8 mouse cellular contexts compared by ENCODE assay signal in the genomic region with DNA sequence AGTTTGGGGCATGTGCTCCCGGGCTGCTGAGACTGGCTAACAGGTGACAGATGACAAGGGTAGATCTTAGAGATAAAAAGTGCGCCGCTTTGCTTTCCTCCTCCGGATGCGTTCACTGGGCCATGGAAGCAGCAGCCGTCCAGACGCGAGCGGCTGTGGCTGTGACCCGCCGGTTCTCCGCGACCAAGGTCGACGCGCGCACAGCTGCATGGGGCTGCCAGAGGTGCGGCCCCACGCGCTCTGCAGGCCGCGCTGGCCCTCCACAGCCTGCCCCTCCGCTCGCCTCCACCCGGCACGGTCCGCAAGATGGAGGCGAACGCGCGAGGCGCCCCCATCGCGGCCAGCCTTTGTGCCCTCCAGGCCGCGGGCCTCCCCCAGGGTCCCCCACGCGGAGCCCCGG. TPM values are rescaled to one million over a fixed set of nuclear protein-coding genes. Genes with fewer than 3 reads are reported as not detected.
A peak's percentile ranks its signal among the peaks of the same experiment; 100 is the strongest.
DNase-seq lines count a peak whose midpoint lies in the region; ATAC-seq and TF ChIP-seq lines count a peak whose summit lies in the region.

No protein-coding gene starts in this region.

- H3K4me1 ChIP-seq in hindbrain, embryonic 14.5 days (replicated peaks; ENCODE audit: control insufficient read depth, insufficient read depth, low read length): peaks cover 22% of the 10 kb centered on the region
- peaks cover 33% of the 10 kb centered on the region for H3K4me1 ChIP-seq in lung, embryonic 15.5 days

- no peak for TF ChIP-seq CTCF in gastrocnemius, adult 2 months (IDR thresholded peaks at IDR 0.05)

- H3K9me3 ChIP-seq in hindbrain, embryonic 14.5 days (ENCODE audit: control insufficient read depth, low read length): no peaks in the 10 kb centered on the region
- no peaks in the 10 kb centered on the region for H3K9me3 ChIP-seq in lung, embryonic 15.5 days

- under 1% methylated on average over 34 of the region's 39 CpGs for WGBS in hindbrain, embryonic 14.5 days
- under 1% methylated on average over 24 of the region's 39 CpGs for WGBS in lung, embryonic 15.5 days

- peak overlapping the region; percentile 100 for H3K4me3 ChIP-seq in gastrocnemius, adult 2 months
- peak overlapping the region; percentile 81 for H3K4me3 ChIP-seq in hindbrain, embryonic 14.5 days (replicated peaks; ENCODE audit: low read length)
- peak overlapping the region; percentile 89 for H3K4me3 ChIP-seq in lung, embryonic 15.5 days

- no peaks in the 10 kb centered on the region for H3K27me3 ChIP-seq in hindbrain, embryonic 14.5 days (ENCODE audit: control insufficient read depth, insufficient read depth, low read length)
- no peaks in the 10 kb centered on the region for H3K27me3 ChIP-seq in lung, embryonic 15.5 days

- H3K36me3 ChIP-seq in hindbrain, embryonic 14.5 days (replicated peaks; ENCODE audit: control insufficient read depth, insufficient read depth): peaks cover 9% of the 10 kb centered on the region; the same call in 1 of the 2 replicates
- H3K36me3 ChIP-seq in lung, embryonic 15.5 days: no peaks in the 10 kb centered on the region

- peak; percentile 65 for DNase-seq in gastrocnemius, adult 2 months
- no peak for DNase-seq in gastrocnemius, adult 8-10 months (ENCODE audit: low spot score in 2 of 2)
- DNase-seq in thymus, postnatal 10 days (ENCODE audit: low spot score in 2 of 2): peak; percentile 39 to 40
- no peak for DNase-seq in thymus, postnatal 25 days
- DNase-seq in hindbrain, embryonic 14.5 days (ENCODE audit: low spot score): peak; percentile 47
- DNase-seq in thymus, postnatal 14 days: peak; percentile 60
- DNase-seq in urinary bladder, adult 18-20 months (ENCODE audit: low spot score in 2 of 2): no peak

- intact Hi-C loops in gastrocnemius, adult 2 months (cut with DNase I): loop anchor here (5.0 kb wide), 3 partner anchors 47 to 493 kb away; a partner anchor contains a TSS

- peak overlapping the region; percentile 97 for H3K4me2 ChIP-seq in hindbrain, embryonic 14.5 days (replicated peaks)
- H3K4me2 ChIP-seq in lung, embryonic 15.5 days: peak overlapping the region; percentile 93

- peak overlapping the region; percentile 96 for H3K9ac ChIP-seq in hindbrain, embryonic 14.5 days
- peak overlapping the region; percentile 95 for H3K9ac ChIP-seq in lung, embryonic 15.5 days

- peak overlapping the region; percentile 97 for H3K27ac ChIP-seq in gastrocnemius, adult 2 months
- peak overlapping the region; percentile 91 for H3K27ac ChIP-seq in hindbrain, embryonic 14.5 days
- H3K27ac ChIP-seq in lung, embryonic 15.5 days: peak overlapping the region; percentile 93

- ATAC-seq in hindbrain, embryonic 14.5 days (ENCODE audit: low FRiP score): peak; percentile 68
- ATAC-seq in lung, embryonic 15.5 days (ENCODE audit: borderline replicate concordance, extremely low read depth, low FRiP score, low TSS enrichment): peak; percentile 62

RNA-seq across cellular contexts. Expression of a gene that starts 0.4 kb away (rescaled TPM):
- 10 to 100 TPM; 30.8 to 36.1 TPM for total RNA-seq in gastrocnemius, adult 2 months (2021)
- total RNA-seq in gastrocnemius, adult 8-10 months (2022): 10 to 100 TPM; 32.7 to 36.1 (median 33.8) TPM
- 28.7 and 29.6 TPM in 2 replicates for polyA plus RNA-seq in hindbrain, embryonic 14.5 days (2014; fragmentation: Nextera tagmentation; extraction: Ambion mirVana)
- 34.8 and 37.6 TPM in 2 replicates for polyA plus RNA-seq in lung, embryonic 15.5 days (2015; fragmentation: Nextera tagmentation; extraction: Ambion mirVana)

RNA-seq across cellular contexts. Expression of a gene that starts 47.6 kb away (rescaled TPM):
- 10 to 100 TPM; 88.6 to 95.4 TPM for total RNA-seq in gastrocnemius, adult 2 months (2021)
- 10 to 100 TPM; 84.0 to 90.6 (median 85.6) TPM for total RNA-seq in gastrocnemius, adult 8-10 months (2022)
- 284 and 292 TPM in 2 replicates for polyA plus RNA-seq in hindbrain, embryonic 14.5 days (2014; fragmentation: Nextera tagmentation; extraction: Ambion mirVana)
- 274 and 283 TPM in 2 replicates for polyA plus RNA-seq in lung, embryonic 15.5 days (2015; fragmentation: Nextera tagmentation; extraction: Ambion mirVana)

Comparison
In these comparisons a context has a peak if more than half of its experiments do, and no peak if none do; other contexts are left out.
1. DNase-seq: peak in gastrocnemius, adult 2 months (single experiment), thymus, postnatal 10 days (2 of 2), hindbrain, embryonic 14.5 days (single experiment) and thymus, postnatal 14 days (single experiment); none in gastrocnemius, adult 8-10 months (0 of 2), thymus, postnatal 25 days (single experiment) and urinary bladder, adult 18-20 months (0 of 2).
2. Peak in every context shown above with its lines, with median percentiles within 50 percentile points of each other: H3K27ac ChIP-seq and H3K4me3 ChIP-seq.